Mouse (Mus musculus): ENCODE data around the gene Pak4.

Gene Pak4

DNA sequence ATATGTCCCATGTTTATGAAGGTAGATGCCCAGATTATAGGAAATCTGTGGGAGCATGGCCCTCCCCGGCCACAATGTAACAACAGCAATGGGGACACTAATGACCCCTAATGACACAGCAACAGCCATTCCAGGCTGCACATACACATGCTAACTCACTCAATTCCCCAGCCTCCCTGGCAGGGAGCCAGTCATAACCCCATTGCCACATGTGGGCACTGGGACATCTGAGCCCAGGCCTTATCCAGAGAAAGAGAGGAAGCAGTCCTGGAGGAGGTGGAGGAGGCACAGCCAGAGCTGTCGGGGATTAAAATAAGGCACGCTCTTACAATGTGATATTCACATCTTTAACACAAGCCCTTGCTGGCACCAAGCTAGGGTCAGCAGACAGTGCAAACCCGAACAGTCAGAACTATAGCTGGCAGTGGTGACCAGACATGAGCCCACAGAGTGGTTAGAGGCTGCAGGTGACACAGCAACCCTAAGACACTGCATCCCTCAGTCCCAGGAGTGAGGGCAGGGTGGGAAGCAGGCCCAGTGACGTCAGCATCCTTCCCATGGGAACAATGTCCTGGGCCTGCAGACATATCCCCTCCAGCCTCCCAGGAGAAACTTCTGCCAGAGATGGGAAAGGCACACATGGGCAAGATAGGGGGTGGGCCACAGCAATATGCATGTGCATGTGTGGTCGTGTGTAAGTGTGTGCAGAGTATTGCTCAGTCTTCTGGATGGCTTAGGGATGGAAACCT is 11.1 kb downstream of the Pak4 start:
- DNase-seq, result no peak

- DNase-seq, result no peak
Observed at GRCm38 (mm10) chr7:28585001-28585400, 13.0 kb downstream of the Pak4 start.

- no peak for DNase-seq
Observed at GRCm38 (mm10) chr7:28584468-28584867, 13.5 kb downstream of the Pak4 start.

GRCm38 (mm10) chr7:28583570-28584344 is 14.2 kb downstream of the Pak4 start:
- DNase-seq, result no peak

- no peak for DNase-seq
Observed at GRCm38 (mm10) chr7:28582841-28583240, 15.1 kb downstream of the Pak4 start.

DNA sequence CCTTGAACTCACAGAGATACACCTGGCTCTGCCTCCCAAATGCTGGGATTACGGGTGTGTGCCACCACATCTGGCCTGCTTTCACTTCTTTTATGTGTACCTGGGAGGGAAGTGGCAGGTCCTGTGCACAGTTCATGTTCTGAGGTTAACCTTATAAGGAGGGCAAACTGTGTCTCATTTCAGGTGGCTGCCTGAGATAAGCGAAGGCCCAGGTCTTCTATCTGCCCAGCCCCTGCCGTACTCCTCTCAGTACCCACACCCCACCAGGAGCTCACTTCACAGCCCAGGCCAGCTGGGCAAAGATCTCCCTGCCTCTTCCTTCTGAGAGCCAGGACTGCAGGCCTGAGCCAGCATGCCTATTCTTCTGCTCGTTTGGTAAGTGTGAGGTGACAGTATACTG is 16.3 kb downstream of the Pak4 start:
- no peak for DNase-seq

DNA sequence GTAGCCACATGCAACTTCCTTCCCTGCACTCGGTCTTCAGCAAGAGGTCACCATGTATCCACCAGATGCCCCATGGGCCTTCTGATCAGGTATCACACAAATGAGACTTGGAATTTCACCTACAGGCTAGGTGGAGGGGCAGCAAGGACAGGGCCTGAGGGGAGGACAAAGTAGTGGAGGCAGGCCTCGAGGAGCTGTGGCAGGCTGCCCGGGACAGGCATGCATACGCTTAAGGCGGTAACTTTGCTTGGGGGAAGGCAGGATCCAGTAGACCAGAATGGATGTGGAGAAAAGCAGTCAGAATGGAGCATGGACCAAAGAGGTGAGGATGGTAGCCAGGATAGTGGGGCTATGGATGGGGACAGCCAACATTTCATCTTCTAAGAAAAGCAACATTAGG is 18.2 kb downstream of the Pak4 start:
- DNase-seq, result no peak

GRCm38 (mm10) chr7:28578543-28579053 is 19.4 kb downstream of the Pak4 start:
- no peak for DNase-seq

DNA sequence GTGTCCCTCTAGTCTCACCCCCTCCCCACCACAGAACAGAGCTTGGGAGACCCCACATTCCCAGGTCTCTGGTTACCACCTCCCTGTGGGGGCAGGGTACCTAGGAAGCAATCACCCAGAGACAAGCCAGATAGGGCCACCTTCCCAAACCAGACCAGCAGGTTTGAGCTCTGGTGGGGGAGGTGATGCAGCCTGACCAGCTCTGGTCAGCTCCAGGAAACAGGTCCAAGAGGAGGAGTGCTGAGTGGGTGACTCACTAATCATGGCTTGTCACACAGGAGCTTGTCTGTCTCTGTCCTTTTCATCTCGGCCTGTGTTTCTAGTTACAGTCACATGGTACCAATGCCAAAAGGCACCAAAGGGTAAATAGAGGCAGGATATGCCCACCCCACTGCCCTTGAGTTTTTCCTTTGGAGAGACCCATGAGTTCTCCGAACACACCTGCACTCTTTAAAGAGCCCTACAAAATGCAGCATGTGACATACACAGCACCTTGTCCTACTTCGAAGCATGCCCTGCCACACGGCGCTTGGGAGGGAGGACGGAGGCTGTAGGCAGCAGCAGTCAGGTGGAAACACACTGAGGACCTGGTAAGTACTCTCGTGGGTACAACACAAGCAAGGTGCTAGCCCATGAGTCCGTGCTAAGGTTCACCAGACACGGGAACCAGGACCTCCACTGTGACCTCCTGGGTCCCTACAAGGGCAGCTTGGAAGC is 20.0 kb downstream of the Pak4 start:
- no peak for DNase-seq

DNA sequence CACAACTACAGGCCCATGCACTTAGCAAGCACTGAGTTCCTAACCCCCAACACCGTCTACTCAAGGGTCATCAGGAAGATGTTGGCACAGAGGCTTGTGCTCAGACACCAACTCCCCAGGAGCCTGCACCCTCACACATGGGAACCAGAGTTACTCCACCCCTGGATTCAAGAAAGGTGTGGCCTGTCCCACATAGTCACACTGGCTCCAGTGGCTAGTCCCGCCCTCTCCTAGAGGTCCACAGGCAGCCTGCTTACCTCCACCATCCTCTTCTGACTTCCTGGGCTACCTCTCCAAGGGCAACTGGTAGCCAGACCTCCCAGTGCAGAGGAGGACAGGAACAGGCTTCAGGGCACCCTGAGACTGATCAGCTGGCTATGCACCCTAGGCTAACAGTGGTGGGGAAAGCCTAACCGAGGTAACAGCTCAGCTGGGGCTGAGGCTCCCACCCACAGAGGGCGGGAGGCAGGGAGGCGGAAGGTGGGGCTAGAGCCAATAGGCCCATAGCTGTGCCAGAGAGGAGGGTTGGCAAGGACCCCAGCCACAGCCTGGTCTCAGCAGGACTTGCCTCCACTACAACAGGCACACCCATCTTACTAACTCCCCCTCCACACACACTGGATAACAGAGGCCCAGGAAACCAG is 21.6 kb downstream of the Pak4 start:
- DNase-seq, result no peak

DNA sequence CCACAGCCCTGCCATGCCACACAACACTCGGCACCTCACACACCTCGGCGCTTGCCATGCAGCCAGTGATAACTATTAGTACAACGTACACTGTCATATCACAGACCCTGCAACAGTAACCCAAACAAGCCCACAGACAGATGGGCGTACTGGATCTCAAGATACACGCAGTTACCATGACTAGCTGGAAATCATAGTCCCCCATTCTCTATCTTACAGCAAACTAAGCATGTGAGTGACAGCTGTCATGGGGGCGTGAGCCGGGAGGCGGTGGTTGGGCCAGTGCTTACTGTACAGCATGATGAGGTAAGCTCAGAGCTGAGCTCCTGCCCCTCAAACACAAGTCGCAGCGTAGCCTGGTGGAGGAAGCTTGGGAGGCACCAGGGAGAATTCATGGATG is 22.4 kb downstream of the Pak4 start:
- no peak for DNase-seq

- no peak for DNase-seq
Observed at GRCm38 (mm10) chr7:28573236-28573635, 24.7 kb downstream of the Pak4 start.

DNA sequence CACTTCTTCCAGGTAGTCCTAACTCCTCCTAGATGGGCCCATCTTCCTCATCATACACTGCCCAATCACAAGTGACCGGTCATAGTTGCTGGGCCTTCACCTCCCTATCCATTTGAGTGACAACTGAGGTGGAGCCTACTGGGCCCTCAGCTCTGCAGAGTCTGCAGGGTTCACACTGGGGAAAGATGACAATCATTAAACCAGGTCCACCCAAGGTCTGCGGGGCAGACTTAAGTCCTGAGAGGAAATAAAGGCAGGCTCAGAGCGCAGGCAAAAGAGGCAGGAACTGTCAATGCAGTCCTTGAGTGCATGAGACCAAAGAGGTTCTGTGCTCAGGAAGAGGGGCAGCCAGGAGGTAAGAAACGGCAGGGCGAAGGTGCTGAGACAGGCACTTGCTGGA is 25.3 kb downstream of the Pak4 start:
- no peak for DNase-seq

DNA sequence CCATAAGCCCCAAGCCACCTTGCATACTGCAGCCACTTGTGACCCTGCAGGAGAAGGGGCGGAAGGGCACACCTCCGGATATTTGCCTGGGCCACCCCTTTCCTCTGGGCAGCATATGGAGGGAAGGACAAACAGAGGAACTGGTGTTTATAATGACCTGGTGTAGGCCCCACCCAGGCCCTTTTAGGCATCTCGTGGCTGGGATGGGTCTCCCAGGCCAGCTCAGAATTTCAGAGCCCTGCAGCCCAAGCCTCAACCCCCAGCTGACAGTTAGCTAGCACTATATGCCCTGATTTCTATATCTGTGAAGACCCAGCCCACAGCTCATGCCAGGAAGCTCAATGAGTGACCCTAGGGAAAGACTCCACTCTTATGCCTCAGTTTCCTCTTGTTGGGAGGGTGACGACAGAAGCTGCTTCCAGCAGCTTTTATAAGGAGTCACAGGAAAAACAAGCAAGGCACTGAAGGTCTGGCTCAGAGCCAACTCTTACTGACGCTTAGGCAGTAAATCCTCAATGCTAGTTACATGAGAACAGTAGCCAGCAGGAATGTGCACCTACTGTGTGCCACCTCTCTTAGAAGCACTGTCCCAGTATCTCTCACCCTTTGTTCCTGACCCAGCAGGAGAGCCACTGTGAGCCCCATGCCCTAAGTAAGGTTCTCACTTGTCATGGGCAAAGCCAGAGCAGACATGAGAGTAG is 26.9 kb downstream of the Pak4 start:
- DNase-seq, result no peak

GRCm38 (mm10) chr7:28570291-28570981 is 27.5 kb downstream of the Pak4 start:
- DNase-seq, result no peak

DNA sequence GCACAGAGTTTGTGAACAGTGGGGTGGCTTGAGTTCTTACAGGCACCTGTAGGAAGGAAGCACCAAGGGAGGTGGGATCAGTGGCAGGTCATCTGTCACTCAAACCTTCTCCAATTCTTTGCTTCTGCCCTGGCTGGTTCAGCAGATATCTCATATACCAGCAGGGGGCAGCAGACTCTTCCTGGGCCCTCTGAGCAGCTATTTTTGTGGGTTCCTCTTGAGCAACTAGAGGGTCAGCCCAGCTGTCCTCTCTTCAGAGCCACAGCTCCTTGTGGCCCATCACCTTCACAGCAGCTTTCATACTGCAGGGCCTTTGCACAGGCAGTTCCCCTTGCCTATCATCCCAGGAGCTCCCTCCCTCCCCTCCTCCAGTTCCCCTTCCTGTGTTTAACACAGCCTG is 29.7 kb downstream of the Pak4 start:
- peak; percentile 73 for DNase-seq

GRCm38 (mm10) chr7:28567539-28567938 is 30.4 kb downstream of the Pak4 start:
- no peak for DNase-seq

- peak; percentile 64 for DNase-seq
Observed at GRCm38 (mm10) chr7:28565407-28565806, 32.6 kb downstream of the Pak4 start.

- DNase-seq, result no peak
Observed at GRCm38 (mm10) chr7:28562951-28563350, 35.0 kb downstream of the Pak4 start.

- no peak for DNase-seq
Observed at GRCm38 (mm10) chr7:28562371-28562770, 35.6 kb downstream of the Pak4 start.

DNA sequence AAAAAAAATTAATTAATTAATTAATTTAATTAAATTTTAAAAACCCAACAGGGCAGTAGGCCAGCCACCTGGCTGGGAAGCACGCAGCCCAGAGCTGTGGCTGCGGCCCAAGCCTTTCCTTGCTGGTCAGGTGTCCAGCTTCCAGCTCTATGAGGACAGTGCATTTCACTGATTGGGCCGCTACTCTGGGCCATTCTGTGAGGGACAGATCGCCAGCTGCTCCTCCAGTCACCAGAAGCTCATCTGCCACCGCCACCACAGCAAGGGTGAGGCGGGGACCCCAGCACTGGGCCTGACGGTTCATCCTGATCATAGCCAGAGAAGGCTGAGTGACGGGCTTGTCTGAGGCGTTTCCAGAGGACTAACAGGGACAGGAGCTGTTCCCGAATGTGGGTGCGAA is 36.0 kb downstream of the Pak4 start:
- no peak for DNase-seq

GRCm38 (mm10) chr7:28560856-28561255 is 37.1 kb downstream of the Pak4 start:
- DNase-seq, result peak; percentile 75
